Mouse (Mus musculus): ENCODE measurements around the gene Tead4. TPM values are rescaled to one million over a fixed set of nuclear protein-coding genes. Genes with fewer than 3 reads are reported as not detected.
"Not testable (repeated sequence)": the region's sequence is repeated elsewhere in the genome, so short reads cannot be mapped to it uniquely, and the experiment has no call there.

The Tead4 gene
- total RNA-seq, 2 experiments from 2014 or later = 10.9 to 11.0 TPM

DNA sequence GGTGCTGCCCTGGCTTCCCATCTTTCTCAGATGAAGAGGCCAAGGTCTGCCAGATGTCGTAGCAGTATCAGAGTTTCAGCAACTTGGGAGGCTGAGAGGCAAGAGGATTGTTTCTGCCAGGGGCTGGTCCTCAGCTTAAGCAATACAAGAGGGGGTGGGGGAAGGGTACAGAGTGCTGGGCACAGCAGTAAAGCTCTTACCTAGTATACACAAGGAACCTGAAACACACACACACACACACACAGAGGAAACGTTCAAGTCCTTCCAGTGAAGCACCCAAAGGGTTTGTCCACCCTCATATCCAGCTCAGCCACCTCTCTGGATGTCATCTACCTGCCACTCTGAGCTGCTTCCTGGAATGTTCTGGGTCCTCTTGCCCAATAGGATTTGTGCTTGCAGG, 44.7 kb downstream of the Tead4 start:
- no peak for DNase-seq
- intact Hi-C loops (cut with DNase I; ENCODE audit: low total_unique reads) = no loop called here

DNA sequence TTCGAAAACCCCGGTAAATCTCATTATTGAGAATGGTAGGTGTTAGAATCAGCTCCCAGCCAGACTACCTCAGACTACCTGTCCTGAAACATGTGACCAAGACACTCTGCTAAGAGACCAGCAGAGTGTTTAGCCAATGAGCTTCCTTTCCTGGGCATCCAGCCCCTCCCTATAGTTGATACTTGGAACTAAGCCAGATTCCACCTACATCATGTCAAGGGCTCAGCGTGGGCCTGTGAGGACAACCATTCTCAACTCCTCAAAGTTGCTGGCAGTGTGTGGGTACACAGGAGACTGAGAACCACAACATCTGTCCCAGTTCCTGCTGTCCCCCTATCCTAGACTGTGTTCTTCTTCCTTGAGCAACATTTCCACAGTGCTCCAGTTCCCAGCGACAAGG, 45.3 kb downstream of the Tead4 start:
- DNase-seq = no peak
- intact Hi-C loops (cut with DNase I; ENCODE audit: low total_unique reads) = no loop called here

DNA sequence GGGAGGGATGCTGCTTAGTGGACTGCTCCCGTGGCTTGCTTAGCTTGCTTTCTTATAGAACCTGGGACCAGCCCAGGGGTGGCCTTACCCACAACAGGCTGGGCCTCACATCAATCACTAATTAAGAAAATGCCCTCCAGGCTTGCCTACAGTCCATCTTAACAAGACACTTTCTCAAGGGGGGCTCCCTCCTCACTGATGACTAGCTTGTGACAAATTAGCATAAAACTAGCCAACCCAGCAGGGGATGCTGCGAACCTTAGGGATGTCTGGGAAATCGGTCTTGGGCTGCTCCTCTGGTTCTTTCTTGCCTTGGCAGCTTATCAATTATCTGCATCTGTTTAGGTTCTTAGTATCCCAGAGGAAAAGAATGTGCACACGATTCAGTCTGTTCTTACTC, 46.1 kb downstream of the Tead4 start:
- DNase-seq = no peak
- intact Hi-C loops (cut with DNase I; ENCODE audit: low total_unique reads) = no loop called here

DNA sequence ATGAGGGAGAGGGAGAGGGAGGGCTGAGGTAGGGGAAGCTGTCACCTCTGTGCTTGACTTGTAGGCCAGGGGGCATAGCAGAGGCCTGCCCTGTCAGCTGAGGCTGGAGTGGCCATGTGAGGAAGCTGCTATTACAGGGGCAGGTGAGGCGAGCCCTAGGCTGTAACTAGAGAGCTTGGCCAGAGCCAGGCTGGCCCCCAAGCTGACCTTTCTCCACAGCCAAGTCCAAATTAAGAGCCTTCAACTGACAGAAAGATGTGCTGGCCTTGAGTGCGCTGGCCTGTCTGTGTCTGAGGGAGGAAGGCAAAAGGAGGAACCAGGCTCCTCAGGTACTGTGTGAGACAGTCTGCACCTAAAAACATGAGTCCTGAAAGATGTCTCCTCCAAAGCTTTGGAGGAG, 47.5 kb downstream of the Tead4 start:
- DNase-seq = peak; percentile 65
- intact Hi-C loops (cut with DNase I; ENCODE audit: low total_unique reads) = no loop called here

DNA sequence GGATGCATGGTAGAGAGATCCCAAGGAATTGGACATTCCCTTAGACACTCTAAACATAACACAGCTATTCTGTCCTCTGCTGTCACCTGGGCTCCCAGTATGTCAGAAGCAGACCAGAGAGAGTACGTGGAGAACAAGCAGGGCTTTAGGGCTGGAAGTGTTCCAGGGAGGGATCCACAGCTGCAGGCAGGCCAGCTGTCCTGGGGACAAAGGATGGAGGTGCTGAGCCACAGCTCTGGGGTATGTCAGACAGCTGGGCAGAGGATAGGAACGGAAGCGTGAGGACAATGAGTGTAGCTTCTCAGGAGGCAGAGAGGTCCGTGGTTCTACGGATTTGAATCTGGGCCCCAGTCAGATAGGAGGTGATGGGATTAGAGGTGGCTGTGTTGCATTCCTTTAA, 50.0 kb downstream of the Tead4 start:
- intact Hi-C loops (cut with DNase I; ENCODE audit: low total_unique reads) = no loop called here
- no peak for DNase-seq

DNA sequence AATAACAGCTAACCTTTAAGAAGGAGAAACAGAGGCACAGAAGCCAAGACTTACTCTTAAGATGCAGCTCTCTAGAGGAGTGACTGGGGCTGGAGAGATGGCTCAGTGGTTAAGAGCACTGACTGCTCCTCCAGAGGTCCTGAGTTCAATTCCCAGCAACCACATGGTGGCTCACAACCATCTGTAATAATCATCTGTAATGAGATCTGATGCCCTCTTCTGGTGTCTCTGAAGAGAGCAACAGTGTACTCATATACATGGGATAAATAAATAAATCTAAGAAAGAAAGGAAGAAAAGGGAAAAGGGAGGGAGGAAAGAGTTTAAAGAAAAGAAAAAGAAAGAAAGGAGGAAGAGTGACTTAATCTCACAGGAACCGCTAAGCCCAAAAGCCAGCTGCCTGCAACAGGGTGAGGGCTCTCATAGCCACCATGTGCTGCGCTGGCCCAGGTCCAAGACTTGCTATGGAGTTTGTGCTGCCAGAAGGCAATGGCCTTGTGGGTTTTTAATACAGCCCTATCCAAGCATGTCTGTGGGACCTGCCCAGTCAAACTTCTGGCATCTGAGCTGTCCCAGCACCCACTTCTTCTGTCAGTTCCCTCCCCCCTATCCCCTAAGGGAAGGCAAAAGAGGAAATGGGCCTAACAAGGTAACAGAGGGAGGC, 63.4 kb downstream of the Tead4 start:
- DNase-seq = peak; percentile 38
- intact Hi-C loops (cut with DNase I; ENCODE audit: low total_unique reads) = no loop called here

DNA sequence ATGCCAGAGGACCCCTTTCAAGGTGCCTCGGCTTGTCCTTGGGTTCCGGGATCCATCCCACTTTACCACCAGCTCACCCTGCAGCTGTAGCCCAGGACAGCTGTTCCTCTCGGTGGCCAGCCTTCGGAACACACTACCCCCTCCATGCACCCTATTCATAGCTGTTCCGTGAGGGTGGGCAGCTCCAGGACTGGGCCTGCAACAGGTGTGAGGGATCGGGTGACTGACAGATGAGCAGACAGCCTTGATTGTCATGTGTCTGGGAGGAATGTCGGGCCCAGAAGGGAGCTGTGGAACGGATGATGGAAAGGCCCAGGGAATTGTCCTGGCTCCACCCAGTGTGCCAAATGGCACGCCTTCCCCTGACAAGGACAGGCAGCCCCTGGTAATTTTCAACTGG, 64.0 kb downstream of the Tead4 start:
- intact Hi-C loops (cut with DNase I; ENCODE audit: low total_unique reads) = no loop called here
- peak; percentile 78 for DNase-seq

DNA sequence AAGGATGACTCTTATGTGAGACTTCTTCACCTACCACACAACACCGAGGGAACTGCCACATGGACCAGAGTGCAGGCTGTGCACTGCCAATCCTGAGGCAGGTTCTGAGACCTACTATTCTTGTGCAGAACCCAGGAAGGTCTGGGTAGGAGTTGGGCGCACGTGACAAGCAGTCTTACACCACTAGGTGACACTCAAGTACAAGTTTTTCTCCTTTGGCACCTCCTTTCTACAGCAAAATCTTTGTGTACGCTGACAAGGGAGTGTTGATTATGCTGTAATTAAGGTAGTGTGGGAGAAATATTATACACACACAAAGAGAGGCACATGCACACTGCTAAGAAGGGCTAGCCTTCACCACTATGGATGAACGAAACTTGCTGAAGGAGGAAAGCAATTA, 66.4 kb downstream of the Tead4 start:
- no peak for DNase-seq
- intact Hi-C loops (cut with DNase I; ENCODE audit: low total_unique reads) = loop anchor here (5.0 kb wide), 1 partner anchor 68 kb away; the partner anchor contains the start of gene Tead4

DNA sequence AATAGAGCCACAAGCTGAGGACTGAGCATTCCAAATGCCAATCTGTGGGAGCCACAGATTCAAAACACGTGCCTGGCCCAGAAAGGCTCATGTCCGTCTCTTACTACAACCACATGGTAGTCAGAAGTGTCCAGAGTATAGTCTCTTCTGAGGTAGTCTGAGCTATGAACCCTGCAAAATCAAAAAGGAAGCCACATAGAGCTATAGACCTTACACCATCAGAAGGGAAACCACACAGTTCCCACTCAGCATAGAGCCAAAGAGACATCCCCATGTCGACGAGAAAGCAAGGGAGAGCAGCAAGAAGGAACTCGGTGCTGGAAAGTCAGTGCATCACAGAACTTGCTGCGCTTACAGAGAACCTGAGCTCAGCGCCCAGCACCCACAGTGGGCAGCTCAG, 68.4 kb downstream of the Tead4 start:
- intact Hi-C loops (cut with DNase I; ENCODE audit: low total_unique reads) = loop anchor here (5.0 kb wide), 1 partner anchor 70 kb away; the partner anchor contains the start of gene Tead4
- no peak for DNase-seq

DNA sequence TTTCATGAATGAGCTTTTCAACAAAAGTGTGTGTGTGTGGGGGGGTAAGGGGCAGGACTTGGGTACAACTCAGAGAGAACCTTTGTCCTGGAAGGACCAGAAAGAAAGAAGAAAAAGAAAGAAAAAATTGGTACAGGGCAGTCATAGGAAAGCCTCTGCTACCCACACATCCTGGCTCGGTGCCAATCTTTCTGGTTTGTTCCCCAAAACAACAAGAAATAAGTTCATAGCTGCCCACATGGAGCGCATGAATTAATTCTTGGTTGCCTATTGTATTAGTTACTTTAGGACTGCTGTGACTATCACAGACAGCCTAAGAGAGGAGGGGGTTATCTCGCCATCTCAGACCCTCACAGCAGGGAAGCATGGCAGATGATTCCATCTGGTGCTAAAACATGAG, 68.9 kb downstream of the Tead4 start:
- intact Hi-C loops (cut with DNase I; ENCODE audit: low total_unique reads) = loop anchor here (5.0 kb wide), 1 partner anchor 71 kb away; the partner anchor contains the start of gene Tead4
- no peak for DNase-seq

DNA sequence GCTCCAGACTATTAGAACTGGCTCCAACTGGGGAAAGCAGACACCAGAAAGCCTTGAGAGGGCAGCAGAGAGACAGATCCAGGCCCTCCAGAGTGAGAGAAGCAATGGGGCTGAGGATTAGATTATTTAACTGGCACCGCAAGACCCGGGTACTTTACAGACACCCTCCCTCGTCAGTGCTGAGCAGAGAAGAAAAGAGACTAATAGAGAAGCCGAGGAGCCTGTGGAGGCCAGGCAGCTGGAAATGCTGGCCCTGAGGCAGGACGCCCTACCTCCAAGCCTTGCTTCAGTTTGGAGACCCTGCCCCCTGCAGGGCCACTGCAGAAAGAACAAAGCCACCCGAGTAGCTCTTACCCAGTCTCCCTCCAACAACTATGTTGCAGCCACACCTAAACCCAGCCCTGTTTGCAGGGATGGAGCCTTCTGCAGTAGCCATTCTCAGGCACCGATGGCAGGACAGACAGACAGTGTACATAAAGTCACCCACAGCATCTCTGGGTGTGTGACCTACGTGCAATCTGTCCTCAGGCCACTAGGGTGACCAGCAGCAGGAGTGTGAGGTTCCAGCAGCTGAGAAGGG, 73.1 kb downstream of the Tead4 start:
- intact Hi-C loops (cut with DNase I; ENCODE audit: low total_unique reads) = no loop called here
- DNase-seq = peak; percentile 36

DNA sequence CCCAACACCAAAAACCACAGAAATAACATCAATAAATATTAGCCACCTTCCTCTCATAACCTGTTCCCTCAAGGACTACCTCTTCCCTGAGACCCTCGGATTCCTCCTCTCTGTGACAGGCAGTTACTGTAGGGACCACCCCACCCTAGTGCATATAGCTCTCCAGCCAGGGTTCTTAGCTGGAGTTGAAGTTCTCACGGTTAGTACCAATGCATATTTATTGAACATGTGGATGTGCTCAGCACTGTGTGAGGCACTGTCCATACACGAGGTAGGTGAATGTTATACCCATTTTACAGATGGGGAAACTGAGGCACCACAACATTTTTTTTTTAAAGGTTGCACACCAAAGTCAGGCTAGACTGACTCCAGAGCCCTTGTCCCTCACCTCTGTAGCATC, 73.7 kb downstream of the Tead4 start:
- intact Hi-C loops (cut with DNase I; ENCODE audit: low total_unique reads) = no loop called here
- no peak for DNase-seq

DNA sequence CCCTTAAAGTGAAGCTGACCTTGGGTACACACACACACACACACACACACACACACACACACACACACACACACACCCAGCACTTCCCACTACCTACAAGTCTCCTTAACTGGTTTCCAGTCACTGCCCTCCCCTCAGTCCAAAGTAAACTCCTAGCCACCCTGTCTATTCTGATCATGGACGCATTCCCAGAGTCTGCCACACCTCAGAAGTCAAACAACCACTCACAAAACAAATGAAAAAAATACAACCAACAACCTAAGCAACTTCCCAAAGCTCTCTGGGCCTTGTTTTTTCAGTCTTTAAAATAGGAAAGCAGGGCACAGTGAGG, 74.8 kb downstream of the Tead4 start:
- DNase-seq = no peak
- intact Hi-C loops (cut with DNase I; ENCODE audit: low total_unique reads) = no loop called here

DNA sequence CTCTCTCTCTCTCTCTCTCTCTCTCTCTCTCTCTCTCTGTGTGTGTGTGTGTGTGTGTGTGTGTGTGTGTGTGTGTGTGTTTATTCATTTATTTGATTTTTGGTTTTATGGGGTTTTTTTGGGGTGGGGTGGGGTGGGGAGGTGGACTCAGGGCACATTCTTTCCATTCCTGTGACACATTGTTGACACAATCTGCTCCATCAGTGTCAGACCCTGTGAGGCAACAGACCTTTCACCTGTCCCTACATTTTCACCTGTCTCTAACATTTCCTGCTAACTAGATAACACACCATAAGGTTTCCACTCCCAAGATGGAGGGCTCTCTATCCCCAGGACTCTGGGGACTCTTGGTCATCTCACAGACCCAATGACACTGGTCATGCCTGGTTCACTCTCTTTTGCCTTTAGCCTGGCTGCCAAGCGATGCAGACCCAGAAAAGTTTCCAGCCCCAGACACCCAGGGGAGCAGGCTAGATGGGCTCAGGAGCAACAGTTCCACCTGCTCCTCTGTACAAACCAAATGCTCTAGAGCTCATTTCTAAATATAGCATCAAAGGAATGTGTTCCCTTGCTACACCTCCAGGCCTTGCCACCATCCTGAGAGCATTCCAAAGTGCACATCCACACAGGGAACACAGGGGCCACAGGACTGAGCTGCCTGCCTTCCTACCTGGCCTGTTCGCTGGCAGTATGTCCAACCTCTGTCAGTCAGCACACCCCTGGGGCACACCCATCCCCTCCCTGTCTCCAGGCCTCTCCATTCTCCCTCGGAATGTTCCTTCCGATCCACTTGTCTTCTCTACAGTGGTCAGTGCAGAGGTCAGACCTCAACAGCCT, 75.4 kb downstream of the Tead4 start:
- DNase-seq = no peak
- intact Hi-C loops (cut with DNase I; ENCODE audit: low total_unique reads) = no loop called here

DNA sequence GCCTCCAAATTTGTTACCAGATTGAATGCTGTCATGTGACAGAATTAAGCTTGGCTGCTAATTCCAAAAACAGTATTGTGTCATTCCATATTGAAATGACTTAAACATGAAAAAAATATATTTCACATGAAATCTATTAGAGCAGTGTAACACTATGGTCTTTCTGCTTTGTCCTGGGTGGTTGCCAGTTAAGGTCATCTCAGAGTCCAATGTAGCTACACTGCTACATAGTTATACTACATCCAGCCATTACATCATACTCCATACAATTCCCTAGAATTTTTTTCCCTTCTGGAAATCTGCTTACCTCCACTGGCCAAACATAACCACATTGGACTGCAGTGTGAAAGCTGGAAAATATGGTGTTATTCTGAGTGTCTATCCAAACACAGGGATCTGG, 77.5 kb downstream of the Tead4 start:
- intact Hi-C loops (cut with DNase I; ENCODE audit: low total_unique reads) = no loop called here
- no peak for DNase-seq

DNA sequence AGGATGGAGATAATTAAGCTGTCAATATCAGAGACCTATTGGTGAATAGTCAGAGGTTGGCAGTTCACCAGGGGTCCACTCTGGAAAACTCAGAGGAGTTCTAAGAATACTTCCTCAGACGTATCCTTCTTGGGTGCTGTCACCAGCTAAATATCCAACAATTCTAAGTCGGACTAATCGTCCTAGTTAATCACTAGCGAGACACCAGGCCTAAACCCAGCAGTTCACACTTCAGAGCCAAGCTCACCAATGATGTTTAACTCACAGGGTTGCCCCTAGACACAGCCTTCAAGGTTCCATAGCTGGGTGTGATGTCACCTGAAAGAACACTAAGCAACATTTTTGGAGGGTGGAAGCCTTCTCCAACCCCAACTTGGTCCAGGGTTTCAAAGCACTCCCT, 85.6 kb downstream of the Tead4 start:
- intact Hi-C loops (cut with DNase I; ENCODE audit: low total_unique reads); DNase-seq: not testable (repeated sequence)

DNA sequence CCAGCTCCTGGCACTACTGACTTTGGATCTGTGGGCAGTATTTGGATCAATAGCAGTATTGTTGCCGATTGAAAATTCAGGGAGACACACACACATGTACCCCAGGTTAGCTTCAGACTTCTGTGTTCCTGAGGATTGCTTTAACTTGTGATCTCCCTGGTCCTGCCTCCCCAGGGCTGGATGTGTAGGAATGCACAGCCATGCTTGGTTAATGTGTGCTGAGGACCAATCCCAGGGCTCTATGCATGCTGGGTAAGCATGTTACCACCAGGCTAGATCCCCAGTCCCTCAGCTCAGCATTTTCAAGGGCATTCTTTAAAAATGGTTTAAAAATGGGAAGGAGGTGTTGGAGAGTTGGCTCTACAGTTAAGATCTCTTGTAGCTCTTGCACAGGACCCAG, 91.4 kb downstream of the Tead4 start:
- DNase-seq; intact Hi-C loops (cut with DNase I; ENCODE audit: low total_unique reads): not testable (repeated sequence)

DNA sequence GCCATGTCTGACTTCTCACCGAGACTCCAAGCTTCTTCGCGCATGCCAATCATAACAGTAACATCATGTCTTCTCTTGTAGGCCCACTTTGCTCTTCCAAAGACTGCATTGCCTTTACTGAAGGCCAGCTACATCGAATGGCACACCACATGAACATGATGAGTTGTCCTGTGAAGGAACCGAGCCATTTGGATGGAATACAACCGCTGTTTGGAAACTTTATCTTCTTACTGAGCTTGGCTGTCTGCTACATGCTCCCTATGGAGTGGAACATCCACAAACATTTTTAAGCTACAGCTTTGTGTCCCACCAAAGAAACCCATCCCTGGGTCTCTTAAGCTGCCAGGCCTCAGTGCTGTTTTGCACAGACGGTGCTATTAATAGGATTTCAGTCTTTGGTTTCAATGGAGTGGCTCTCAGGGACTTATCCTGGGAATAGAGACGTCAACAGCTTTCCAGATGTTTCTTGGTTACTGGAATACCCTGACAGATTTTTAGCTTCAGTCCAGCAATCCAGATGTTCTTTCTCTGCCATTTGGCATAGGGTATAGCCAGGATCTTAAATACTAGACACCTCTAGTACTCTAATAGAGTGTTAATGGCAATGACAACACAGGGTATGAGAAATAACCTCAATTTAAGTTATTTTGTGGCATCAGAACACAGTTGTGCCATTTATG, 92.0 kb downstream of the Tead4 start:
- no peak for DNase-seq
- intact Hi-C loops (cut with DNase I; ENCODE audit: low total_unique reads) = no loop called here

DNA sequence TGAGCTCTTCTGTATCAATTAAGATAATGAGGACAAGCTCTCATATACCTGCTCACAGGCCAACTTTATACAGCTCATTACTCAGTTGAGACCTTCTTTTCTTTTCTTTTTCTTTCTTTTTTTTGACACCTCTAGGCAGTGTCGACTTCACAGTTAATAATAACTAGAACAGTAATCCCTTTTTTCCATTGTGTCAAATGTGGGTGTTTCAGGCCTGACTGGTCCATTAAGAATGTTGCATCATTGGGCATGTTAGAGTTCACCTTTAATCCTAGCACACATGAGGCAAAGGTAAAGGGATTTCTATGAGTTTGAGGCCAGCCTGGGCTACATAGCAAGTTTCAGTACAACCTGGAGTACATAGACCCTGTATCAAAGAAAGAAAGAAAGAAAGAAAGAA, 97.1 kb downstream of the Tead4 start:
- intact Hi-C loops (cut with DNase I; ENCODE audit: low total_unique reads) = no loop called here
- no peak for DNase-seq

All from gastrocnemius, postnatal 14 days (tissue).